Comparison of ENCODE assay signal across 11 mouse cellular contexts in genomic region chr4:148356654-148357053, GRCm38 (mm10).
DNase-seq lines count a peak whose midpoint lies in the region; ATAC-seq and TF ChIP-seq lines count a peak whose summit lies in the region.
"Had no signal": no experiment of that assay in that cellular context is flagged by ENCODE, and none has a peak within 500 bp of the region (broad histone marks: within the 10 kb centered on the region; RNA-seq: fewer than 3 reads in every experiment).

No protein-coding gene starts in this region.

- no peak overlapping the region for H3K9ac ChIP-seq in stomach, embryonic 14.5 days (replicated peaks; ENCODE audit: low read depth, low read length)
- H3K9ac ChIP-seq in stomach, postnatal 0 days (ENCODE audit: low read length) = no peak overlapping the region

- H3K4me2 ChIP-seq in stomach, embryonic 14.5 days (replicated peaks; ENCODE audit: low read depth, low read length) = no peak overlapping the region
- H3K4me2 ChIP-seq in stomach, postnatal 0 days (replicated peaks; ENCODE audit: low read depth) = no peak overlapping the region

- no peaks in the 10 kb centered on the region for H3K4me1 ChIP-seq in stomach, embryonic 14.5 days (ENCODE audit: control insufficient read depth, insufficient read depth, low read length)
- H3K4me1 ChIP-seq in stomach, postnatal 0 days (replicated peaks; ENCODE audit: control insufficient read depth, insufficient read depth) = no peaks in the 10 kb centered on the region

- no peak for TF ChIP-seq EP300 in stomach, postnatal 0 days (optimal IDR thresholded peaks at IDR 0.05)

- H3K27ac ChIP-seq in stomach, embryonic 14.5 days (ENCODE audit: low read length) = no peak overlapping the region
- H3K27ac ChIP-seq in stomach, postnatal 0 days (replicated peaks) = no peak overlapping the region
- peak overlapping the region; percentile 28; the same call in 1 of the 2 replicates for H3K27ac ChIP-seq in left cerebral cortex, adult 2 months
- H3K27ac ChIP-seq: macrophage had no signal

- 80% methylated on average over 3 of the region's 3 CpGs for WGBS in stomach, embryonic 14.5 days
- WGBS in stomach, postnatal 0 days = 68% methylated on average over 3 of the region's 3 CpGs

- peak; percentile 29 for DNase-seq in cerebellum, adult 11 months
- no peak for DNase-seq in stomach, postnatal 0 days (ENCODE audit: low spot score)
- peak; percentile 16 to 21 for DNase-seq in left cerebral cortex, adult 2 months (ENCODE audit: extremely low spot score in 1 of 2, low spot score in 2 of 2)
- peak; percentile 28 for DNase-seq in telencephalon, adult 2 months (ENCODE audit: low read depth, low spot score)
- DNase-seq in ovary, postnatal 10 days (ENCODE audit: low spot score) = no peak
- DNase-seq: B cell, adult 2 months; kidney, adult 2 months had no signal

- ATAC-seq in cerebellum, adult (ENCODE audit: insufficient number of reproducible peaks, low FRiP score, low TSS enrichment) = no peak
- 0 out of 2 replicates have a peak, but pooled peaks have one; percentile 28 for ATAC-seq in stomach, embryonic 14.5 days (ENCODE audit: insufficient number of reproducible peaks, insufficient read depth, low FRiP score, low read depth)
- no peak for ATAC-seq in stomach, postnatal 0 days (ENCODE audit: low FRiP score, low TSS enrichment)
- no peak for ATAC-seq in monocyte, adult 5-6 weeks (replicated peaks; ENCODE audit: insufficient number of reproducible peaks, low FRiP score, low TSS enrichment, poor library complexity, severe bottlenecking)

- no peaks in the 10 kb centered on the region for H3K27me3 ChIP-seq in stomach, embryonic 14.5 days (ENCODE audit: control insufficient read depth, insufficient read depth, low read length)
- no peaks in the 10 kb centered on the region for H3K27me3 ChIP-seq in stomach, postnatal 0 days (ENCODE audit: control insufficient read depth, insufficient read depth, low read length)

- H3K4me3 ChIP-seq in stomach, embryonic 14.5 days (ENCODE audit: low read depth, low read length) = no peak overlapping the region
- H3K4me3 ChIP-seq in stomach, postnatal 0 days (ENCODE audit: low read depth, low read length) = no peak overlapping the region
- H3K4me3 ChIP-seq in left cerebral cortex, adult 2 months = no peak overlapping the region

- intact Hi-C loops in left cerebral cortex, adult 2 months (cut with DNase I) = loop anchor here (2.0 kb wide), 1 partner anchor 28 kb away; no protein-coding TSS in a partner anchor

- no peak for TF ChIP-seq CTCF in stomach, postnatal 0 days (IDR thresholded peaks at IDR 0.05; ENCODE audit: low read depth)
- TF ChIP-seq CTCF in left cerebral cortex, adult 2 months (IDR thresholded peaks at IDR 0.05) = no peak

- no peaks in the 10 kb centered on the region for H3K9me3 ChIP-seq in stomach, embryonic 14.5 days (ENCODE audit: control insufficient read depth, low read depth, low read length)
- H3K9me3 ChIP-seq in stomach, postnatal 0 days (ENCODE audit: control insufficient read depth, low read length) = no peaks in the 10 kb centered on the region

- H3K36me3 ChIP-seq in stomach, embryonic 14.5 days (ENCODE audit: control insufficient read depth, insufficient read depth, low read length) = no peaks in the 10 kb centered on the region
- no peaks in the 10 kb centered on the region for H3K36me3 ChIP-seq in stomach, postnatal 0 days (ENCODE audit: control insufficient read depth, insufficient read depth, low read length)

Comparison
In these comparisons a context has a peak if more than half of its experiments do, and no peak if none do; other contexts are left out.
1. DNase-seq: peak in cerebellum, adult 11 months (single experiment), left cerebral cortex, adult 2 months (2 of 2) and telencephalon, adult 2 months (single experiment); none in stomach, postnatal 0 days (single experiment) and ovary, postnatal 10 days (single experiment).